Mouse (Mus musculus) liver, postnatal 0 days (tissue): Measurements from ENCODE around the gene Med6. TPM values are rescaled to one million over a fixed set of nuclear protein-coding genes. Genes with fewer than 3 reads are reported as not detected.

Experiments used
- ATAC-seq: fragments of 200-750 bp; cut with Nextera tagmentation; 2 replicates; pipeline ENCODE4 v1.8.0; 2017; ENCODE audit warnings: mild to moderate bottlenecking, moderate library complexity
- DNase-seq: peaks from one replicate; pipeline ENCODE4 v3.0.0-alpha.2; 2016
- H3K27ac ChIP-seq: fragments of 300-500 bp; sonication (generic); 2 replicates; pipeline ENCODE4 v1.5.1; 2014; ENCODE audit warnings: antibody characterized with exemption, moderate library complexity, mild to moderate bottlenecking, low read depth
- H3K27me3 ChIP-seq: fragments of 300-500 bp; sonication (generic); 2 replicates; pipeline ENCODE4 v1.6.1; 2014; ENCODE audit warnings: low read length, control low read depth, mixed read lengths; ENCODE audit not compliant: insufficient read depth
- H3K36me3 ChIP-seq: fragments of 300-500 bp; sonication (generic); replicated peaks from 2 replicates; pipeline ENCODE4 v1.6.1; 2014; ENCODE audit warnings: mild to moderate bottlenecking, control low read depth, low read length, moderate library complexity, mixed read lengths; ENCODE audit not compliant: insufficient read depth
- H3K4me1 ChIP-seq: fragments of 300-500 bp; sonication (generic); 2 replicates; pipeline ENCODE4 v1.6.1; 2014; ENCODE audit warnings: antibody characterized with exemption, mild to moderate bottlenecking, control low read depth; ENCODE audit not compliant: insufficient read depth
- H3K4me2 ChIP-seq: fragments of 300-500 bp; sonication (generic); 2 replicates; pipeline ENCODE4 v1.6.1; 2014; ENCODE audit warnings: low read depth, mild to moderate bottlenecking, low read length, moderate library complexity, mixed read lengths
- H3K4me3 ChIP-seq: fragments of 300-500 bp; sonication (generic); 2 replicates; pipeline ENCODE4 v1.5.1; 2014; ENCODE audit warnings: low read depth, low read length
- H3K9ac ChIP-seq: fragments of 300-500 bp; sonication (generic); replicated peaks from 2 replicates; pipeline ENCODE4 v1.6.1; 2014; ENCODE audit warnings: mild to moderate bottlenecking, moderate library complexity
- H3K9me3 ChIP-seq: fragments of 300-500 bp; sonication (generic); 2 replicates; pipeline ENCODE4 v1.6.1; 2016; ENCODE audit warnings: mild to moderate bottlenecking, control low read depth, low read length, mixed read lengths
- CTCF ChIP-seq: sonication (generic); IDR thresholded peaks from 2 replicates; pipeline ENCODE4 v1.5.1; 2016; ENCODE audit warnings: antibody characterized with exemption, low read depth
- EP300 ChIP-seq: IDR thresholded peaks from 2 replicates; pipeline ENCODE4 v1.6.1; 2016; ENCODE audit warnings: antibody characterized with exemption, low read depth, mild to moderate bottlenecking
- WGBS: fragments of 180-500 bp; shearing (Covaris S2); extraction: QIAGEN DNeasy Blood & Tissue Kit; methylation state at CpG from one replicate; pipeline ENCODE4 v1.1.7; 2014; ENCODE audit not compliant: insufficient replicate concordance; 5-methylcytosine and 5-hydroxymethylcytosine counted together
- polyA plus RNA-seq: library from polyadenylated mRNA; unstranded; fragments of >200 nt; fragmentation: Nextera tagmentation; extraction: Ambion mirVana; gene quantifications from 2 replicates; pipeline ENCODE4 v1.2.1, GENCODE M21; 2015

Med6 gene
- polyA plus RNA-seq, 1 experiment from 2014 or later, result 22.8 TPM

GRCm38 (mm10) chr12:81630915-81631660 is 36.3 kb upstream of the Med6 start, which contains the start of gene Ttc9:
Ttc9 (plus strand) TSS chr12:81631249.
- Histone ChIP-seq H3K4me2 (peak within 1 kb of the TSS; percentile 77), H3K27me3 (peaks cover 35% of the 10 kb centered on the region), H3K9me3 (no peaks in the 10 kb centered on the region), H3K27ac (no peak within 1 kb of the TSS), H3K36me3 (no peaks in the 10 kb centered on the region), H3K4me3 (peak within 1 kb of the TSS; percentile 46), H3K4me1 (peaks cover 5% of the 10 kb centered on the region; the same call in 1 of the 2 replicates), H3K9ac (no peak within 1 kb of the TSS)
- ATAC-seq, result peak; percentile 25; the same call in 1 of the 2 replicates
- TF ChIP-seq CTCF, result no peak
- TF ChIP-seq EP300, result no peak
- under 1% methylated on average over 50 of the region's 82 CpGs for WGBS
- DNase-seq, result peak; percentile 40

- no peaks in the 10 kb centered on the region for H3K9me3 ChIP-seq
- H3K4me3 ChIP-seq, result peak overlapping the region; percentile 46
- peaks cover 5% of the 10 kb centered on the region; the same call in 1 of the 2 replicates for H3K4me1 ChIP-seq
- ATAC-seq (no peak), DNase-seq (peak; percentile 14)
- H3K4me2 ChIP-seq, result peak overlapping the region; percentile 77
- WGBS, result 6% methylated on average over 16 of the region's 16 CpGs
- TF ChIP-seq EP300 (no peak), CTCF (no peak)
- H3K36me3 ChIP-seq, result no peaks in the 10 kb centered on the region
- no peak overlapping the region for H3K27ac ChIP-seq
- H3K9ac ChIP-seq, result no peak overlapping the region
- H3K27me3 ChIP-seq, result peaks cover 35% of the 10 kb centered on the region
These were observed 35.7 kb upstream of the Med6 start for GRCm38 (mm10) chr12:81630520-81630914.

GRCm38 (mm10) chr12:81628091-81628490 is 33.3 kb upstream of the Med6 start:
- Histone ChIP-seq H3K27me3 (peaks cover 35% of the 10 kb centered on the region), H3K4me2 (no peak overlapping the region), H3K36me3 (no peaks in the 10 kb centered on the region), H3K4me1 (peaks cover 5% of the 10 kb centered on the region; the same call in 1 of the 2 replicates), H3K4me3 (no peak overlapping the region), H3K27ac (no peak overlapping the region), H3K9ac (no peak overlapping the region), H3K9me3 (no peaks in the 10 kb centered on the region)
- WGBS, result 70% methylated on average over 4 of the region's 4 CpGs
- no peak for DNase-seq
- ATAC-seq, result no peak
- TF ChIP-seq EP300 (no peak), CTCF (no peak)

GRCm38 (mm10) chr12:81627426-81627825 is 32.6 kb upstream of the Med6 start:
- Histone ChIP-seq H3K9me3 (no peaks in the 10 kb centered on the region), H3K9ac (no peak overlapping the region), H3K36me3 (no peaks in the 10 kb centered on the region), H3K4me3 (no peak overlapping the region), H3K4me2 (no peak overlapping the region), H3K27me3 (peaks cover 29% of the 10 kb centered on the region), H3K4me1 (peaks cover 5% of the 10 kb centered on the region; the same call in 1 of the 2 replicates), H3K27ac (no peak overlapping the region)
- 74% methylated on average over 6 of the region's 6 CpGs for WGBS
- no peak for TF ChIP-seq EP300
- no peak for TF ChIP-seq CTCF
- DNase-seq (no peak), ATAC-seq (no peak)

- no peaks in the 10 kb centered on the region for H3K9me3 ChIP-seq
- H3K4me3 ChIP-seq, result no peak overlapping the region
- H3K4me1 ChIP-seq, result no peaks in the 10 kb centered on the region
- ATAC-seq, result no peak
- 66% methylated on average over 12 of the region's 12 CpGs for WGBS
- DNase-seq, result no peak
- peaks cover 19% of the 10 kb centered on the region for H3K27me3 ChIP-seq
- H3K36me3 ChIP-seq, result no peaks in the 10 kb centered on the region
- no peak for TF ChIP-seq CTCF
- TF ChIP-seq EP300, result no peak
- no peak overlapping the region for H3K27ac ChIP-seq
- H3K4me2 ChIP-seq, result no peak overlapping the region
- no peak overlapping the region for H3K9ac ChIP-seq
These were observed 31.5 kb upstream of the Med6 start for GRCm38 (mm10) chr12:81626226-81626861.

- no peaks in the 10 kb centered on the region for H3K36me3 ChIP-seq
- no peaks in the 10 kb centered on the region for H3K9me3 ChIP-seq
- DNase-seq (no peak), ATAC-seq (no peak)
- H3K4me3 ChIP-seq, result no peak overlapping the region
- H3K4me2 ChIP-seq, result no peak overlapping the region
- no peak overlapping the region for H3K9ac ChIP-seq
- no peak for TF ChIP-seq EP300
- TF ChIP-seq CTCF, result no peak
- H3K27me3 ChIP-seq, result no peaks in the 10 kb centered on the region
- no peaks in the 10 kb centered on the region for H3K4me1 ChIP-seq
- no peak overlapping the region for H3K27ac ChIP-seq
- WGBS, result 71% methylated on average over 4 of the region's 4 CpGs
These were observed 28.6 kb upstream of the Med6 start for GRCm38 (mm10) chr12:81623377-81623776.
